Mouse (Mus musculus) liver, embryonic 11.5 days (tissue): Measurements from ENCODE around the gene Tinf2. TPM values are rescaled to one million over a fixed set of nuclear protein-coding genes. Genes with fewer than 3 reads are reported as not detected.

Source experiments
- ATAC-seq: fragments of 200-750 bp; cut with Nextera tagmentation; replicated peaks from 2 replicates; pipeline ENCODE4 v1.8.0; 2017; ENCODE audit warnings: moderate number of reproducible peaks, mild to moderate bottlenecking, moderate TSS enrichment, moderate library complexity; ENCODE audit not compliant: low FRiP score
- DNase-seq: peaks from one replicate; pipeline ENCODE4 v3.0.0-alpha.2; 2017; ENCODE audit warnings: low spot score
- H3K27ac ChIP-seq: fragments of 300-500 bp; sonication (generic); 2 replicates; pipeline ENCODE4 v1.5.1; 2014; ENCODE audit warnings: mild to moderate bottlenecking, low read depth, low read length, control low read depth
- H3K27me3 ChIP-seq: fragments of 300-500 bp; sonication (generic); replicated peaks from 2 replicates; pipeline ENCODE4 v1.6.1; 2014; ENCODE audit warnings: low read length, mixed read lengths; ENCODE audit not compliant: control insufficient read depth, insufficient read depth
- H3K36me3 ChIP-seq: fragments of 300-500 bp; sonication (generic); 2 replicates; pipeline ENCODE4 v1.6.1; 2014; ENCODE audit warnings: mild to moderate bottlenecking, low read length, moderate library complexity, mixed read lengths; ENCODE audit not compliant: control insufficient read depth, insufficient read depth
- H3K4me1 ChIP-seq: fragments of 300-500 bp; sonication (generic); replicated peaks from 2 replicates; pipeline ENCODE4 v1.6.1; 2014; ENCODE audit warnings: low read length, mixed read lengths; ENCODE audit not compliant: control insufficient read depth, insufficient read depth
- H3K4me2 ChIP-seq: fragments of 300-500 bp; sonication (generic); 2 replicates; pipeline ENCODE4 v1.6.1; 2014; ENCODE audit warnings: mild to moderate bottlenecking, control low read depth, moderate library complexity
- H3K4me3 ChIP-seq: fragments of 300-500 bp; sonication (generic); 2 replicates; pipeline ENCODE4 v1.5.1; 2014; ENCODE audit warnings: low read depth, low read length, control low read depth
- H3K9ac ChIP-seq: fragments of 300-500 bp; sonication (generic); 2 replicates; pipeline ENCODE4 v1.6.1; 2014; ENCODE audit warnings: low read depth, low read length, control low read depth
- H3K9me3 ChIP-seq: fragments of 300-500 bp; sonication (generic); 2 replicates; pipeline ENCODE4 v1.6.1; 2016; ENCODE audit warnings: low read length, inconsistent platforms, mixed read lengths; ENCODE audit not compliant: control insufficient read depth
- WGBS: fragments of 180-500 bp; shearing (Covaris S2); extraction: QIAGEN DNeasy Blood & Tissue Kit; methylation state at CpG from one replicate; pipeline ENCODE4 v1.1.7; 2014; 5-methylcytosine and 5-hydroxymethylcytosine counted together
- polyA plus RNA-seq: library from polyadenylated mRNA; unstranded; fragments of >200 nt; fragmentation: Nextera tagmentation; extraction: Ambion mirVana; gene quantifications from 2 replicates; pipeline ENCODE4 v1.2.1, GENCODE M21; 2014

The Tinf2 gene
- polyA plus RNA-seq, 1 experiment from 2014 or later: 44.9 TPM

DNA sequence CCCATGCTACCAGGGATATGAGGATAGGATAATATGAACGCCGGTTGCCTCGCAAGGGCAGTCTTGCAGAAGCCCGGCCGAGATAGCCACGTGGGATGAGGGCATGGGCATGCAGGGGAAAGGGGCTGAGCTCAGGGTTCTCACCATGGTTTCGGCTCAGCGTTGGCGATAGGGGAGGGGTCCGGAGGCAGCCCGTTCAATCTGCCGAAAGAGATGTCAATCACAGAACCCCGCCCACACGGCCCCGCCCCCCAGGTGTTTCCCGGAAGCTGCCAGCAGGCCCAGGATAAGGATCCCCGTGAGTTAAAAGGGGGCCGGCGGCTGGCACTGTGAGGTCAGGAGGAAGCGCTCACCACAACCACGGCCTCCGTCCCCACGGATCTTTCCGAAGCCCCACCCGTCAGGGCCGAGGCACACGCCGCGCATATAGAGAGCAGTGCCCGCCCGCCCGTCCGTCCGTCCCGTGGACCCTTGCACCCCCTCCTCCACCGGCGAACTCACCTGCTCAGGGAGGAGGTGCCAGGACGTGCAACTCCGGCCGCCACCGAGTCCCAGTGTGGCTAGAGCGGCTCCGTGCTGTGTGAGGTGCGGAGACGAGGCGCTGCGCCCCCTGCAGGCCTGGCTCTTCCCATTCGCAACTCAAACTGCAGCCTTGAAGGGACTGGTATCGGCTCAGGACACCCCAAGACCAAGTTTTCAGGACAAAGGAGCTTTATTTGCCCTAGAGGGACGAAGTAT lies 40.2 kb upstream of the Tinf2 start, which contains the start of gene Rabggta:
Rabggta (minus strand) TSS at position 564 of the 738 bp plus-strand sequence.
- no peaks in the 10 kb centered on the region for H3K9me3 ChIP-seq
- H3K27ac ChIP-seq: peak within 1 kb of the TSS; percentile 76
- H3K4me1 ChIP-seq: peaks cover 8% of the 10 kb centered on the region
- DNase-seq: peak; percentile 94
- H3K27me3 ChIP-seq: no peaks in the 10 kb centered on the region
- H3K9ac ChIP-seq: peak within 1 kb of the TSS; percentile 76
- peak within 1 kb of the TSS; percentile 89 for H3K4me2 ChIP-seq
- H3K36me3 ChIP-seq: peaks cover 10% of the 10 kb centered on the region
- peak; percentile 94 for ATAC-seq
- H3K4me3 ChIP-seq: peak within 1 kb of the TSS; percentile 75
- under 1% methylated on average over 50 of the region's 50 CpGs for whole genome bisulfite sequencing

- Histone ChIP-seq H3K27me3 (no peaks in the 10 kb centered on the region), H3K4me1 (peaks cover 8% of the 10 kb centered on the region), H3K4me3 (peak overlapping the region; percentile 75), H3K36me3 (peaks cover 11% of the 10 kb centered on the region), H3K9ac (peak overlapping the region; percentile 76; the same call in 1 of the 2 replicates), H3K4me2 (peak overlapping the region; percentile 89), H3K9me3 (no peaks in the 10 kb centered on the region), H3K27ac (peak overlapping the region; percentile 76; the same call in 1 of the 2 replicates)
- no peak for DNase-seq
- ATAC-seq: no peak
- 68% methylated on average over 6 of the region's 6 CpGs for WGBS
These were observed 39.5 kb upstream of the Tinf2 start for GRCm38 (mm10) chr14:55721076-55721475.

DNA sequence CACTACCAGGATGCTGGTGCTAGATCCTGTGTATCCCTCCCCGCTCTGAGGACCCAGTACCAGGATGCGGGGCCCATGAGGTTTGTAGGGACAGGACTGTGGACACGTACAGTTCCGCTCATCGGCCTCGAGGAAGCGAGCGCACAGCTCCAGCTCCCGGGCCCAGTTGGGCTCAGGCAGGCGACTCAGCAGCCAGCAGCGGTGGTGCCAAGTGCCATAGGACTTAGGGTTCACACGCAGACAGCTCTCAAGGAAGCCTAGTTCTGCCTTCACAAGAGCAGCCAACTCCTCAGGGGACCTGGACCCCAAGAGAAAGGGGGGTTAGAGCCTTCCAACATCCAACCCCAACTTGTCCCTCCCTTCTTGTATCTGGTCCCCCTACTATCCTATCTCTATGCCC lies 39.0 kb upstream of the Tinf2 start:
- Histone ChIP-seq H3K9ac (no peak overlapping the region), H3K9me3 (no peaks in the 10 kb centered on the region), H3K4me2 (peak overlapping the region; percentile 89), H3K4me1 (peaks cover 8% of the 10 kb centered on the region), H3K4me3 (no peak overlapping the region), H3K27ac (no peak overlapping the region), H3K27me3 (no peaks in the 10 kb centered on the region), H3K36me3 (peaks cover 11% of the 10 kb centered on the region)
- no peak for ATAC-seq
- WGBS: 94% methylated on average over 12 of the region's 12 CpGs
- DNase-seq: no peak

- H3K36me3 ChIP-seq: peaks cover 11% of the 10 kb centered on the region
- H3K9ac ChIP-seq: no peak overlapping the region
- no peak for ATAC-seq
- WGBS: 87% methylated on average over 6 of the region's 6 CpGs
- no peak overlapping the region for H3K27ac ChIP-seq
- no peak for DNase-seq
- H3K9me3 ChIP-seq: no peaks in the 10 kb centered on the region
- no peak overlapping the region for H3K4me2 ChIP-seq
- H3K4me3 ChIP-seq: no peak overlapping the region
- peaks cover 11% of the 10 kb centered on the region for H3K4me1 ChIP-seq
- no peaks in the 10 kb centered on the region for H3K27me3 ChIP-seq
These were observed 38.1 kb upstream of the Tinf2 start for GRCm38 (mm10) chr14:55719737-55720136.

DNA sequence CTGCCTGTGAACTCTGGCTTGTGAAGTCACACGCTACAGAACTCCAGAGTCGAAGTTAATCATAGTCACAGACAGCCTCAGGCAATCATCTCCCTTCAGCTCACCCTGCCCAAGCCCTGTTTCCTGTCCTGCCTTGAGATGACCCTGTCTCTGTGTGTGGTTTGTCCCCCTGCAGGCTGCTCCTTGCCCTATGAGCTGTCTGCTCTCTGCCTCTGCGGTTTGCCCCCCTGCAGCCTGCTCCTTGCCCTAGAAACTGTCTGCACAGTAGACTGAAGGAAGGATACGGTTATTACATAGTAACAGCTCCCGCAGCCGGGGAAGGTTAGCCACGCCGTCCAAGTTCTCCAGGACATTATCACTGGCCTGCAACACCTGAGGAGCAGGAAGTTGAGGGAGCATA lies 35.3 kb upstream of the Tinf2 start:
- ATAC-seq (no peak), DNase-seq (no peak)
- Histone ChIP-seq H3K4me1 (peaks cover 25% of the 10 kb centered on the region), H3K4me2 (no peak overlapping the region), H3K9me3 (no peaks in the 10 kb centered on the region), H3K36me3 (peaks cover 11% of the 10 kb centered on the region), H3K27me3 (0 out of 2 replicates have a peak, but pooled peaks cover 3% of the 10 kb centered on the region), H3K4me3 (no peak overlapping the region), H3K27ac (no peak overlapping the region), H3K9ac (no peak overlapping the region)
- WGBS: 74% methylated on average over 8 of the region's 8 CpGs

- Histone ChIP-seq H3K9ac (no peak overlapping the region), H3K27ac (no peak overlapping the region), H3K36me3 (peaks cover 11% of the 10 kb centered on the region), H3K4me3 (no peak overlapping the region), H3K27me3 (0 out of 2 replicates have a peak, but pooled peaks cover 5% of the 10 kb centered on the region), H3K4me2 (no peak overlapping the region), H3K9me3 (no peaks in the 10 kb centered on the region), H3K4me1 (peaks cover 27% of the 10 kb centered on the region)
- ATAC-seq (no peak), DNase-seq (no peak)
- 88% methylated on average over 6 of the region's 6 CpGs for WGBS
These were observed 34.7 kb upstream of the Tinf2 start for GRCm38 (mm10) chr14:55716271-55716670.

- Histone ChIP-seq H3K9ac (no peak overlapping the region), H3K27ac (no peak overlapping the region), H3K9me3 (no peaks in the 10 kb centered on the region), H3K36me3 (peaks cover 11% of the 10 kb centered on the region), H3K27me3 (0 out of 2 replicates have a peak, but pooled peaks cover 5% of the 10 kb centered on the region), H3K4me1 (peaks cover 30% of the 10 kb centered on the region), H3K4me2 (no peak overlapping the region), H3K4me3 (no peak overlapping the region)
- no peak for DNase-seq
- 40% methylated on average over 6 of the region's 6 CpGs for WGBS
- no peak for ATAC-seq
These were observed 33.3 kb upstream of the Tinf2 start for GRCm38 (mm10) chr14:55714893-55715292.

- no peak for DNase-seq
These were observed 32.1 kb upstream of the Tinf2 start, which contains the start of gene Tgm1 for GRCm38 (mm10) chr14:55713729-55714122. Gene Tgm1, minus strand, starts transcription at chr14:55713926.

More at GRCm38 (mm10) chr14:55713729-55714122, 32.1 kb upstream of the Tinf2 start, which contains the start of gene Tgm1:
- no peak within 1 kb of the TSS for H3K27ac ChIP-seq
- peak within 1 kb of the TSS; percentile 38 for H3K4me3 ChIP-seq
- peak within 1 kb of the TSS; percentile 72 for H3K4me2 ChIP-seq
- H3K9me3 ChIP-seq: no peaks in the 10 kb centered on the region
- peaks cover 8% of the 10 kb centered on the region for H3K36me3 ChIP-seq
- WGBS: 19% methylated on average over 4 of the region's 4 CpGs
- ATAC-seq: no peak
- H3K4me1 ChIP-seq: peaks cover 30% of the 10 kb centered on the region
- H3K27me3 ChIP-seq: 0 out of 2 replicates have a peak, but pooled peaks cover 5% of the 10 kb centered on the region
- H3K9ac ChIP-seq: peak within 1 kb of the TSS; percentile 10; the same call in 1 of the 2 replicates
